Mouse (Mus musculus): ENCODE measurements at regions not wholly inside any gene's neighbourhood (a gene's known extent, or its start where the extent isn't known, plus 50 kb on each side); places are given as distances from the start of the nearest gene placed in this dataset.

- TF ChIP-seq ZNF384 (IDR thresholded peaks at IDR 0.05; ENCODE audit: low read depth, low read length) (no peak), MAFK (IDR thresholded peaks at IDR 0.05; ENCODE audit: insufficient read depth, low read depth, low read length) (no peak), CHD2 (IDR thresholded peaks at IDR 0.05; ENCODE audit: low read depth, low read length) (no peak), ZC3H11A (IDR thresholded peaks at IDR 0.05; ENCODE audit: borderline replicate concordance, low read depth, low read length) (no peak), HCFC1 (IDR thresholded peaks at IDR 0.05; ENCODE audit: borderline replicate concordance, insufficient read depth, low read length) (no peak)
Measured at GRCm38 (mm10) chr12:110371886-110372690, 74.8 kb upstream of the Ppp2r5c start.
